Mouse (Mus musculus) megakaryocyte, embryonic 14.5 days (primary cell): ENCODE data around the gene Iqcm.

Experiments
- FLI1 ChIP-seq: IDR thresholded peaks from 2 replicates; pipeline ENCODE4 v1.6.1; 2012; ENCODE audit warnings: low read length, inconsistent platforms, mixed read lengths
- GATA1 ChIP-seq: IDR thresholded peaks from 3 replicates; pipeline ENCODE4 v1.6.1; 2012; ENCODE audit warnings: mixed read lengths, low read length, inconsistent platforms, borderline replicate concordance

DNA sequence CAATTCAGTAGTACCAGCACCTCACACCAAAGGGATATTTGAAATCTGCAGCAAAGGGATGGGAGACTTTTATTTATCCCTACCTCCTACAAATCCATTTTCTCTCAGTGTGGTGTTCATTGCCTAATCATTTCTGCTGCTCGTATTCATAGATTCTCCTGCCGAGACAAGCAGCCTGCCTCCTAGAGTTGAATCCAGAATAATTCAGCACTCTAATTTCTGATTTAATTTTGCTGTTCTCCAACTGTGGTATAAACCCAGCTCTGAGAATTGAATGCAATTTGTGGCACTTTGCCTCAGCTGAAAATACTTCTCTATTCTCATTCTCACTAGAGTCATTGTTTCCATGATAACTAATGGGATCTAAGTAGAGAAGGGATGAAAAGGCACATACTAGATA is 386.8 kb downstream of the Iqcm start:
- TF ChIP-seq FLI1 (no peak), GATA1 (no peak)
